13 mouse cellular contexts compared by ENCODE assay signal in genomic region chr1:139000675-139001379, GRCm38 (mm10). TPM values are rescaled to one million over a fixed set of nuclear protein-coding genes. Genes with fewer than 3 reads are reported as not detected.
DNase-seq lines count a peak whose midpoint lies in the region; ATAC-seq and TF ChIP-seq lines count a peak whose summit lies in the region.
"Had no signal": no experiment of that assay in that cellular context is flagged by ENCODE, and none has a peak within 500 bp of the region (broad histone marks: within the 10 kb centered on the region; RNA-seq: fewer than 3 reads in every experiment).

No protein-coding gene starts in this region.

- no peak for ATAC-seq in liver, embryonic 12.5 days
- peak; percentile 83 for ATAC-seq in forebrain, postnatal 0 days
- peak; percentile 95 for ATAC-seq in midbrain, embryonic 12.5 days (ENCODE audit: low FRiP score, low read depth)
- ATAC-seq in megakaryocyte-erythroid progenitor cell, adult 5-6 weeks (replicated peaks; ENCODE audit: low FRiP score, low TSS enrichment, poor library complexity, severe bottlenecking): no peak
- ATAC-seq in kidney, embryonic 16.5 days (ENCODE audit: low FRiP score, low TSS enrichment): no peak
- ATAC-seq: CD4-positive, CD25-positive, alpha-beta regulatory T cell, adult 4 months; intestine, embryonic 15.5 days had no signal

- no peaks in the 10 kb centered on the region for H3K27me3 ChIP-seq in liver, adult 2 months (ENCODE audit: control insufficient read depth, insufficient read depth, low read length)
- H3K27me3 ChIP-seq in liver, embryonic 12.5 days (replicated peaks): no peaks in the 10 kb centered on the region
- H3K27me3 ChIP-seq in forebrain, postnatal 0 days (ENCODE audit: insufficient read depth, low read length): no peaks in the 10 kb centered on the region
- peaks cover 32% of the 10 kb centered on the region for H3K27me3 ChIP-seq in midbrain, embryonic 12.5 days
- H3K27me3 ChIP-seq in kidney, embryonic 16.5 days (ENCODE audit: insufficient read depth, low read length): no peaks in the 10 kb centered on the region
- H3K27me3 ChIP-seq: intestine, embryonic 15.5 days; liver, embryonic 15.5 days had no signal

- H3K9ac ChIP-seq in liver, adult 2 months (ENCODE audit: low read depth, low read length): no peak overlapping the region
- no peak overlapping the region for H3K9ac ChIP-seq in liver, embryonic 12.5 days
- peak overlapping the region; percentile 29; the same call in 1 of the 2 replicates for H3K9ac ChIP-seq in forebrain, postnatal 0 days
- no peak overlapping the region for H3K9ac ChIP-seq in midbrain, embryonic 12.5 days (replicated peaks)
- no peak overlapping the region for H3K9ac ChIP-seq in kidney, embryonic 16.5 days (replicated peaks; ENCODE audit: low read length)
- H3K9ac ChIP-seq: intestine, embryonic 15.5 days; liver, embryonic 15.5 days had no signal

- no peak overlapping the region for H3K27ac ChIP-seq in liver, adult 2 months (replicated peaks; ENCODE audit: insufficient read depth, low read depth, low read length)
- H3K27ac ChIP-seq in liver, embryonic 12.5 days: no peak overlapping the region
- H3K27ac ChIP-seq in forebrain, postnatal 0 days (ENCODE audit: low read depth, low read length): peak overlapping the region; percentile 1; the same call in 1 of the 2 replicates
- H3K27ac ChIP-seq in midbrain, embryonic 12.5 days (replicated peaks): peak overlapping the region; percentile 85
- no peak overlapping the region for H3K27ac ChIP-seq in kidney, embryonic 16.5 days (ENCODE audit: low read length)
- H3K27ac ChIP-seq: intestine, embryonic 15.5 days; liver, embryonic 15.5 days had no signal

- H3K4me2 ChIP-seq in liver, embryonic 12.5 days: no peak overlapping the region
- H3K4me2 ChIP-seq in forebrain, postnatal 0 days (ENCODE audit: low read depth): peak overlapping the region; percentile 16
- peak overlapping the region; percentile 41 for H3K4me2 ChIP-seq in midbrain, embryonic 12.5 days (replicated peaks)
- H3K4me2 ChIP-seq in kidney, embryonic 16.5 days (replicated peaks; ENCODE audit: low read depth, low read length): no peak overlapping the region
- H3K4me2 ChIP-seq: intestine, embryonic 15.5 days; liver, embryonic 15.5 days had no signal

- H3K79me2 ChIP-seq in liver, adult 2 months (ENCODE audit: control insufficient read depth, insufficient read depth, low read length): peaks cover 18% of the 10 kb centered on the region; the same call in 1 of the 2 replicates

- no peak for TF ChIP-seq POLR2A in liver, adult 2 months (IDR thresholded peaks at IDR 0.05; ENCODE audit: extremely low read depth, insufficient read depth, low read length)

- WGBS in liver, adult 2 months: 65% methylated on average over 9 of the region's 9 CpGs
- WGBS in liver, embryonic 12.5 days (ENCODE audit: insufficient replicate concordance): 68% methylated on average over 9 of the region's 9 CpGs
- 14% methylated on average over 9 of the region's 9 CpGs for WGBS in forebrain, postnatal 0 days
- 8% methylated on average over 9 of the region's 9 CpGs for WGBS in midbrain, embryonic 12.5 days
- WGBS in kidney, embryonic 16.5 days: 59% methylated on average over 9 of the region's 9 CpGs

- no peaks in the 10 kb centered on the region for H3K9me3 ChIP-seq in liver, embryonic 12.5 days (replicated peaks)
- H3K9me3 ChIP-seq in forebrain, postnatal 0 days (ENCODE audit: low read length): no peaks in the 10 kb centered on the region
- H3K9me3 ChIP-seq in midbrain, embryonic 12.5 days: no peaks in the 10 kb centered on the region
- H3K9me3 ChIP-seq in kidney, embryonic 16.5 days (ENCODE audit: low read length): no peaks in the 10 kb centered on the region
- H3K9me3 ChIP-seq: intestine, embryonic 15.5 days; liver, embryonic 15.5 days had no signal

- H3K4me1 ChIP-seq in liver, adult 2 months (ENCODE audit: control insufficient read depth, insufficient read depth, low read length): peaks cover 6% of the 10 kb centered on the region; the same call in 1 of the 2 replicates
- no peaks in the 10 kb centered on the region for H3K4me1 ChIP-seq in liver, embryonic 12.5 days
- H3K4me1 ChIP-seq in forebrain, postnatal 0 days (ENCODE audit: insufficient read depth): peaks cover 9% of the 10 kb centered on the region; the same call in 1 of the 2 replicates
- H3K4me1 ChIP-seq in midbrain, embryonic 12.5 days: peaks cover 14% of the 10 kb centered on the region
- no peaks in the 10 kb centered on the region for H3K4me1 ChIP-seq in kidney, embryonic 16.5 days (ENCODE audit: insufficient read depth, low read length)
- H3K4me1 ChIP-seq: liver, embryonic 15.5 days had no signal

- no peak overlapping the region for H3K4me3 ChIP-seq in liver, adult 2 months (ENCODE audit: insufficient read depth, low read depth, low read length)
- H3K4me3 ChIP-seq in liver, embryonic 12.5 days: no peak overlapping the region
- H3K4me3 ChIP-seq in forebrain, postnatal 0 days (ENCODE audit: low read depth, low read length): no peak overlapping the region
- H3K4me3 ChIP-seq in midbrain, embryonic 12.5 days: no peak overlapping the region
- no peak overlapping the region for H3K4me3 ChIP-seq in kidney, embryonic 16.5 days (ENCODE audit: low read length)
- H3K4me3 ChIP-seq: intestine, embryonic 15.5 days; liver, embryonic 15.5 days had no signal

- DNase-seq in liver, adult 2 months (ENCODE audit: extremely low read depth, low read depth, low spot score): peak; percentile 16
- peak; percentile 59 for DNase-seq in forebrain, postnatal 0 days
- DNase-seq in left cerebral cortex, adult 9 months (ENCODE audit: low spot score in 2 of 2): no peak
- DNase-seq in adrenal gland, adult (ENCODE audit: inconsistent age in 2 of 2, low spot score in 1 of 2): no peak
- DNase-seq: cerebellum, adult 11-12 months; right cerebral cortex, postnatal 25 days had no signal

- no peaks in the 10 kb centered on the region for H3K36me3 ChIP-seq in liver, adult 2 months (ENCODE audit: control insufficient read depth, insufficient read depth, low read length)
- no peaks in the 10 kb centered on the region for H3K36me3 ChIP-seq in liver, embryonic 12.5 days
- no peaks in the 10 kb centered on the region for H3K36me3 ChIP-seq in forebrain, postnatal 0 days (ENCODE audit: insufficient read depth)
- H3K36me3 ChIP-seq in midbrain, embryonic 12.5 days: no peaks in the 10 kb centered on the region
- no peaks in the 10 kb centered on the region for H3K36me3 ChIP-seq in kidney, embryonic 16.5 days (ENCODE audit: insufficient read depth, low read length)
- H3K36me3 ChIP-seq: intestine, embryonic 15.5 days; liver, embryonic 15.5 days had no signal

- no peak for TF ChIP-seq CTCF in liver, adult 2 months (IDR thresholded peaks at IDR 0.05; ENCODE audit: low read depth, low read length)
- TF ChIP-seq CTCF in forebrain, postnatal 0 days (IDR thresholded peaks at IDR 0.05; ENCODE audit: low read depth): no peak

RNA-seq across cellular contexts. Expression of gene Dennd1b, which starts 37.6 kb away (rescaled TPM):
- total RNA-seq in liver, adult 2 months (2014; rRNA removed): 14.4 and 16.5 TPM in 2 replicates
- 2.5 and 3.2 TPM in 2 replicates for polyA plus RNA-seq in liver, adult 2 months (2012; rRNA removed)
- polyA plus RNA-seq in liver, embryonic 12.5 days (2016; fragmentation: Nextera tagmentation; extraction: Ambion mirVana): 4.7 and 5.1 TPM in 2 replicates
- total RNA-seq in forebrain, postnatal 0 days (2014; rRNA removed): 10.5 and 12.0 TPM in 2 replicates
- polyA plus RNA-seq in forebrain, postnatal 0 days (2015; fragmentation: Nextera tagmentation; extraction: Ambion mirVana): 4.1 and 5.6 TPM in 2 replicates
- polyA plus RNA-seq in midbrain, embryonic 12.5 days (2016; fragmentation: Nextera tagmentation; extraction: Ambion mirVana): 15.3 and 18.8 TPM in 2 replicates
- 21.0 and 26.8 TPM in 2 replicates for total RNA-seq in megakaryocyte-erythroid progenitor cell, adult 5-6 weeks (2014; fragmentation: Nextera tagmentation)
- 13.8 and 19.3 TPM in 2 replicates for total RNA-seq in megakaryocyte-erythroid progenitor cell, adult 5-6 weeks (2017)
- polyA plus RNA-seq in kidney, embryonic 16.5 days (2015; fragmentation: Nextera tagmentation; extraction: Ambion mirVana): 7.6 and 8.6 TPM in 2 replicates

Comparison
In these comparisons a context has a peak if more than half of its experiments do, and no peak if none do; other contexts are left out.
1. DNase-seq: peak in liver, adult 2 months (single experiment) and forebrain, postnatal 0 days (single experiment); none in left cerebral cortex, adult 9 months (0 of 2) and adrenal gland, adult (0 of 2).
2. H3K27ac ChIP-seq: peak in forebrain, postnatal 0 days (single experiment) and midbrain, embryonic 12.5 days (single experiment); none in liver, adult 2 months (single experiment), liver, embryonic 12.5 days (single experiment) and kidney, embryonic 16.5 days (single experiment).
3. ATAC-seq: peak in forebrain, postnatal 0 days (single experiment) and midbrain, embryonic 12.5 days (single experiment); none in liver, embryonic 12.5 days (single experiment), megakaryocyte-erythroid progenitor cell, adult 5-6 weeks (single experiment) and kidney, embryonic 16.5 days (single experiment).
4. H3K4me2 ChIP-seq: peak in forebrain, postnatal 0 days (single experiment) and midbrain, embryonic 12.5 days (single experiment); none in liver, embryonic 12.5 days (single experiment) and kidney, embryonic 16.5 days (single experiment).